Mouse (Mus musculus) gonadal fat pad, adult 2 months (tissue): ENCODE results near the gene Tns3. TPM values are rescaled to one million over a fixed set of nuclear protein-coding genes. Genes with fewer than 3 reads are reported as not detected.
A peak's percentile ranks its signal among the peaks of the same experiment; 100 is the strongest.

ENCODE experiments used
- DNase-seq: peaks from one replicate; pipeline ENCODE4 v3.0.0-alpha.2; 2012; ENCODE audit warnings: low read depth
- polyA plus RNA-seq: library from polyadenylated mRNA; depleted of rRNA; stranded (reverse); fragments of >200 nt; gene quantifications from 2 replicates; pipeline ENCODE4 v1.2.3, GENCODE M21; 2012

Gene Tns3
- polyA plus RNA-seq, 1 experiment: 31.2 TPM

GRCm38 (mm10) chr11:8440221-8440620 lies 224.1 kb downstream of the Tns3 start:
- DNase-seq: no peak

GRCm38 (mm10) chr11:8439035-8439434 lies 225.3 kb downstream of the Tns3 start:
- DNase-seq: no peak

GRCm38 (mm10) chr11:8438269-8438668 lies 226.1 kb downstream of the Tns3 start:
- no peak for DNase-seq

GRCm38 (mm10) chr11:8435101-8435500 lies 229.2 kb downstream of the Tns3 start:
- no peak for DNase-seq

- no peak for DNase-seq
Observed at GRCm38 (mm10) chr11:8434366-8434765, 230.0 kb downstream of the Tns3 start.

GRCm38 (mm10) chr11:8433443-8433842 lies 230.9 kb downstream of the Tns3 start:
- no peak for DNase-seq

- DNase-seq: no peak
Observed at GRCm38 (mm10) chr11:8432941-8433340, 231.4 kb downstream of the Tns3 start.

GRCm38 (mm10) chr11:8427660-8428059 lies 236.7 kb downstream of the Tns3 start:
- DNase-seq: no peak

GRCm38 (mm10) chr11:8425226-8425570 lies 239.1 kb downstream of the Tns3 start:
- DNase-seq: no peak

- DNase-seq: no peak
Observed at GRCm38 (mm10) chr11:8424342-8425225, 239.8 kb downstream of the Tns3 start.

GRCm38 (mm10) chr11:8405225-8405899 lies 259.0 kb downstream of the Tns3 start:
- DNase-seq: peak; percentile 9

GRCm38 (mm10) chr11:8401328-8401727 lies 263.0 kb downstream of the Tns3 start:
- DNase-seq: no peak

- DNase-seq: no peak
Observed at GRCm38 (mm10) chr11:8396329-8396728, 268.0 kb downstream of the Tns3 start.

- DNase-seq: no peak
Observed at GRCm38 (mm10) chr11:8391564-8391963, 272.8 kb downstream of the Tns3 start.

GRCm38 (mm10) chr11:8385891-8386405 lies 278.4 kb downstream of the Tns3 start:
- no peak for DNase-seq
